Mouse (Mus musculus) CH12.LX (cell line): Measurements from ENCODE around the gene Pus3. TPM values are rescaled to one million over a fixed set of nuclear protein-coding genes. Genes with fewer than 3 reads are reported as not detected.

Experiments used
- DNase-seq: peaks from one replicate; pipeline ENCODE4 v3.0.0-alpha.2; 2013; ENCODE audit errors: extremely low read depth
- H3K27ac ChIP-seq: 2 replicates; pipeline ENCODE4 v1.5.1; 2012; ENCODE audit warnings: low read depth, mild to moderate bottlenecking, control low read depth, moderate library complexity; ENCODE audit not compliant: insufficient read depth
- H3K27me3 ChIP-seq: replicated peaks from 2 replicates; pipeline ENCODE3; 2012; ENCODE audit warnings: inconsistent platforms
- H3K36me3 ChIP-seq, 2 experiments: replicated peaks in 1 of 2; 2 replicates each; pipeline versions ENCODE3 to v1.6.1; 2012; ENCODE audit warnings: inconsistent platforms in 1 of 2, low read length in 1 of 2, mild to moderate bottlenecking in 1 of 2, mixed read lengths in 1 of 2, moderate library complexity in 1 of 2; ENCODE audit not compliant: control insufficient read depth in 1 of 2, insufficient read depth in 1 of 2
- H3K4me1 ChIP-seq, 2 experiments: 2 replicates each; pipeline ENCODE4 v1.6.1; 2012; ENCODE audit warnings: inconsistent platforms in 1 of 2, moderate library complexity in 1 of 2; ENCODE audit not compliant: insufficient read depth in 2 of 2, control insufficient read depth in 1 of 2
- H3K4me2 ChIP-seq: 2 replicates; pipeline ENCODE4 v1.6.1; 2012; ENCODE audit warnings: low read depth, mild to moderate bottlenecking, control low read depth; ENCODE audit not compliant: poor library complexity, insufficient read depth, severe bottlenecking
- H3K4me3 ChIP-seq, 3 experiments: fragments of 150-350 bp in 1 of 3; sonication (generic) in 1 of 3; replicated peaks in 1 of 3; 2 replicates each; pipeline versions ENCODE3 to v1.5.1; 2011 to 2012; ENCODE audit warnings: low read depth in 2 of 3, low read length in 2 of 3, mild to moderate bottlenecking in 2 of 3, moderate library complexity in 2 of 3, control low read depth in 1 of 3, improper control_type of control experiment in 1 of 3, inconsistent platforms in 1 of 3, mixed read lengths in 1 of 3; ENCODE audit not compliant: poor library complexity in 1 of 3
- H3K79me2 ChIP-seq: replicated peaks from 2 replicates; pipeline ENCODE4 v1.6.1; 2012; ENCODE audit warnings: mild to moderate bottlenecking, moderate library complexity; ENCODE audit not compliant: control insufficient read depth, poor library complexity, insufficient read depth, severe bottlenecking; ENCODE audit errors: extremely low read depth
- H3K9ac ChIP-seq: 2 replicates; pipeline ENCODE4 v1.6.1; 2012; ENCODE audit warnings: low read depth, mild to moderate bottlenecking, control low read depth, moderate library complexity; ENCODE audit not compliant: insufficient read depth
- H3K9me3 ChIP-seq: replicated peaks from 2 replicates; pipeline ENCODE3; 2012; ENCODE audit warnings: low read length, inconsistent platforms, mixed read lengths
- BHLHE40 ChIP-seq: IDR thresholded peaks from 2 replicates; pipeline ENCODE4 v1.6.1; 2011; ENCODE audit warnings: mild to moderate bottlenecking, low read depth, low read length, improper control_type of control experiment
- CHD1 ChIP-seq: IDR thresholded peaks from 2 replicates; pipeline ENCODE4 v1.6.1; 2012; ENCODE audit warnings: low read depth, low read length, improper control_type of control experiment, inconsistent platforms
- CHD2 ChIP-seq: IDR thresholded peaks from 2 replicates; pipeline ENCODE4 v1.6.1; 2011; ENCODE audit warnings: low read length, improper control_type of control experiment
- CTCF ChIP-seq, 2 experiments: IDR thresholded peaks in 1 of 2; conservative IDR thresholded peaks in 1 of 2; 2 replicates each; pipeline ENCODE4 v1.5.1; 2011 to 2012; ENCODE audit warnings: low read depth in 2 of 2, low read length in 2 of 2, improper control_type of control experiment in 1 of 2, inconsistent platforms in 1 of 2, mild to moderate bottlenecking in 1 of 2, moderate library complexity in 1 of 2
- E2F4 ChIP-seq: IDR thresholded peaks from 2 replicates; pipeline ENCODE4 v1.6.1; 2011; ENCODE audit warnings: low read depth, low read length, improper control_type of control experiment; ENCODE audit not compliant: insufficient replicate concordance
- ELF1 ChIP-seq: IDR thresholded peaks from 2 replicates; pipeline ENCODE4 v1.6.1; 2014; ENCODE audit warnings: low read depth, mild to moderate bottlenecking, inconsistent platforms, low read length, improper control_type of control experiment
- ETS1 ChIP-seq: conservative IDR thresholded peaks from 2 replicates; pipeline ENCODE4 v1.6.1; 2012; ENCODE audit warnings: low read depth, mild to moderate bottlenecking, inconsistent platforms, low read length, improper control_type of control experiment, moderate library complexity
- IRF4 ChIP-seq: IDR thresholded peaks from 2 replicates; pipeline ENCODE4 v1.6.1; 2014; ENCODE audit warnings: low read depth, mild to moderate bottlenecking, inconsistent platforms, low read length, improper control_type of control experiment
- JUND ChIP-seq: conservative IDR thresholded peaks from 2 replicates; pipeline ENCODE4 v1.6.1; 2011; ENCODE audit warnings: low read depth, low read length, improper control_type of control experiment
- KAT2A ChIP-seq: IDR thresholded peaks from 2 replicates; pipeline ENCODE4 v1.6.1; 2012; ENCODE audit warnings: low read length, improper control_type of control experiment, inconsistent platforms; ENCODE audit not compliant: insufficient replicate concordance
- MAX ChIP-seq: IDR thresholded peaks from 2 replicates; pipeline ENCODE4 v1.6.1; 2011; ENCODE audit warnings: low read length, improper control_type of control experiment
- MAZ ChIP-seq: IDR thresholded peaks from 2 replicates; pipeline ENCODE4 v1.6.1; 2012; ENCODE audit warnings: low read depth, mild to moderate bottlenecking, inconsistent platforms, low read length, improper control_type of control experiment, moderate library complexity
- MEF2A ChIP-seq: IDR thresholded peaks from 2 replicates; pipeline ENCODE4 v1.6.1; 2014; ENCODE audit warnings: low read depth, mild to moderate bottlenecking, inconsistent platforms, low read length, improper control_type of control experiment, borderline replicate concordance
- MXI1 ChIP-seq: IDR thresholded peaks from 2 replicates; pipeline ENCODE4 v1.6.1; 2011; ENCODE audit warnings: mild to moderate bottlenecking, low read depth, low read length, improper control_type of control experiment
- NRF1 ChIP-seq: IDR thresholded peaks from 2 replicates; pipeline ENCODE4 v1.6.1; 2014; ENCODE audit warnings: low read depth, mild to moderate bottlenecking, inconsistent platforms, low read length, improper control_type of control experiment, moderate library complexity
- POLR2A ChIP-seq: IDR thresholded peaks from 2 replicates; pipeline ENCODE4 v1.6.1; 2011; ENCODE audit warnings: low read depth, mild to moderate bottlenecking, improper control_type of control experiment, low read length
- RAD21 ChIP-seq: IDR thresholded peaks from 2 replicates; pipeline ENCODE4 v1.6.1; 2011; ENCODE audit warnings: low read depth, mild to moderate bottlenecking, low read length, improper control_type of control experiment, moderate library complexity
- TBP ChIP-seq: conservative IDR thresholded peaks from 2 replicates; pipeline ENCODE4 v1.6.1; 2011; ENCODE audit warnings: low read depth, low read length, improper control_type of control experiment
- TCF12 ChIP-seq: IDR thresholded peaks from 2 replicates; pipeline ENCODE4 v1.6.1; 2014; ENCODE audit warnings: low read depth, mild to moderate bottlenecking, inconsistent platforms, low read length, improper control_type of control experiment
- USF1 ChIP-seq: IDR thresholded peaks from 2 replicates; pipeline ENCODE4 v1.6.1; 2014; ENCODE audit warnings: low read depth, mild to moderate bottlenecking, inconsistent platforms, low read length, improper control_type of control experiment
- USF2 ChIP-seq: conservative IDR thresholded peaks from 2 replicates; pipeline ENCODE4 v1.6.1; 2011; ENCODE audit warnings: low read depth, low read length, improper control_type of control experiment
- ZKSCAN1 ChIP-seq: IDR thresholded peaks from 2 replicates; pipeline ENCODE4 v1.6.1; 2012; ENCODE audit warnings: low read depth, inconsistent platforms, low read length, improper control_type of control experiment, borderline replicate concordance
- ZMIZ1 ChIP-seq: IDR thresholded peaks from 2 replicates; pipeline ENCODE4 v1.6.1; 2012; ENCODE audit warnings: low read depth, mild to moderate bottlenecking, inconsistent platforms, low read length, improper control_type of control experiment
- dilution Hi-C: fragments of 300-500 bp; cut with MboI; formaldehyde crosslinking; loops from 2 replicates; pipeline ENCODE4 v1.14.3; 2020; ENCODE audit warnings: low sequenced_read_pairs; ENCODE audit not compliant: extremely low pct_unique_long_range_greater_than_20kb, extremely low pct_ligation_motif_present
- in situ Hi-C: fragments of 300-500 bp; cut with MboI; formaldehyde crosslinking; loops from 3 replicates; pipeline ENCODE4 v1.14.3; 2019; ENCODE audit warnings: low sequenced_read_pairs, low pct_ligation_motif_present, low pct_unique_long_range_greater_than_20kb, mixed read lengths
- polyA plus RNA-seq: library from polyadenylated mRNA; unstranded; fragments of >175 nt; gene quantifications from 2 replicates; pipeline ENCODE4 v1.2.1, GENCODE M21; 2012; ENCODE audit warnings: low read depth; ENCODE audit not compliant: insufficient read length
- total RNA-seq, 2 experiments: library from RNA; depleted of rRNA; stranded (reverse); fragments of 300-350 nt in 1 of 2; fragments of >200 nt in 1 of 2; gene quantifications; 2 replicates each; pipeline ENCODE4 v1.2.3; 2012 to 2014

Gene Pus3
- 18.0 and 22.5 TPM in 2 replicates for total RNA-seq (2012; rRNA removed)
- total RNA-seq (2014; rRNA removed) = 40.8 and 45.2 TPM in 2 replicates
- 21.8 and 22.1 TPM in 2 replicates for polyA plus RNA-seq

DNA sequence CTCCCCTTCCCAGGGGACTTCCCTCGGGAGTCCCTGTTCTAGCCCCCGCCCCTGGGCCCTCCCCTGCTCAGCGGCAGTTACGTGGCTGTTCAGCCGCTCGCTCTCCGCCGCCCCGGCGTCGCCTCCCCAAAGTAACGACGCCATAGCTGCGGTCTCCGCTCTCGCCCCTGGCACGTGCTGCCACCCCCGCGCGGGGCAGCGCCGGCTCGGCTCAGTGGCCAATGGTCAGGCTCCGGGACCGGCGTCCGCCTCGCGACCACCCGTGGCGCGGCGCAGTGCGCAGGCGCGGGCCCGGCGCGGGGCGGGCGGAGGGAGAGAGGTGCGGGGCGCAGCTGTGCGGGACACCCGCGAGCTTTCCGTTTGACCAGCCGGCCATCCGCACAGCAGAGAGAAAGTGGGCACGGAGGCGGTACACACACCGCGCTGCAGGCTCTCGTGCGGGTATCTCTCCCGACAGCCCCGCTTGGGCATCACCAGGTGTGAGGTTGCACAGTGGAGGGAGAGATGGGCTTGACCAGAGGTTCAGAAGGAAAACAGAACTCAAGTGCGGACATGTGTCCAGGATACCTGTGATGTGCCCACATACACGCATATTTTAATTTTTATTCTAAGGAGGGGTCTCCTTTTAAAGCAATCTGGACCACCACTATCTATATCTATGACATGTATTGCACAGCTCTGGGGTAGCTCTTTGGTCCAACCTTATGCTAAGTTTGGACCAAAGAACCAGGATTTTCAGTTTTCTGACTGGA lies at the start of gene Pus3, which contains the start of gene Ddx25:
Gene Pus3 (plus strand): TSS at position 339 of the 752 bp plus-strand sequence.
Gene Ddx25 (minus strand): TSS at position 272 of the 752 bp plus-strand sequence.
- Histone ChIP-seq H3K9me3 (no peaks in the 10 kb centered on the region), H3K4me1 (peaks cover 4 to 35% of the 10 kb centered on the region in 2 experiments; a peak in 2 of 4 replicates), H3K27me3 (peaks cover 45% of the 10 kb centered on the region), H3K36me3 (peaks cover 9 to 19% of the 10 kb centered on the region in 2 experiments), H3K9ac (peak within 1 kb of the TSS; percentile 97), H3K79me2 (peaks cover 31% of the 10 kb centered on the region), H3K4me3 (peak within 1 kb of the TSS; percentile 70 to 87 (median 85)), H3K4me2 (peak within 1 kb of the TSS; percentile 89), H3K27ac (0 out of 2 replicates have a peak within 1 kb of the TSS, but pooled peaks have one; percentile 33)
- TF ChIP-seq BHLHE40 (peak; percentile 82), IRF4 (peak; percentile 8; the same call in 1 of the 2 replicates), MXI1 (peak; percentile 12; the same call in 1 of the 2 replicates), NRF1 (peak; percentile 88), CHD1 (no peak), MAX (peak; percentile 9; the same call in 1 of the 2 replicates), ZMIZ1 (no peak)
- dilution Hi-C loops = no loop called here
- DNase-seq = no peak
- in situ Hi-C loops = no loop called here

- H3K4me3 ChIP-seq = no peak overlapping the region
- in situ Hi-C loops (no loop called here), dilution Hi-C loops (no loop called here)
- peaks cover 0 to 2% of the 10 kb centered on the region in 2 experiments; a peak in 1 of 4 replicates for H3K4me1 ChIP-seq
- DNase-seq = no peak
- no peaks in the 10 kb centered on the region for H3K9me3 ChIP-seq
- TF ChIP-seq KAT2A = no peak
- TF ChIP-seq RAD21 = no peak
- TF ChIP-seq E2F4 = no peak
- no peak for TF ChIP-seq USF2
- no peak for TF ChIP-seq USF1
- no peak for TF ChIP-seq ELF1
- TF ChIP-seq NRF1 = no peak
- no peak for TF ChIP-seq JUND
- TF ChIP-seq TBP = no peak
- TF ChIP-seq CTCF (conservative IDR thresholded peaks at IDR 0.05 in 1 of 2, IDR thresholded peaks at IDR 0.05 in 1 of 2; ENCODE audit: low read depth in 2 of 2, low read length in 2 of 2) = no peak
- no peak for TF ChIP-seq IRF4
- TF ChIP-seq CHD2 = no peak
- TF ChIP-seq ETS1 = no peak
- TF ChIP-seq MAZ = no peak
- no peak for TF ChIP-seq ZKSCAN1
- TF ChIP-seq POLR2A = no peak
- no peak for TF ChIP-seq MEF2A
- TF ChIP-seq TCF12 = no peak
- no peaks in the 10 kb centered on the region for H3K79me2 ChIP-seq
- H3K27me3 ChIP-seq = peaks cover 5% of the 10 kb centered on the region
- no peak overlapping the region for H3K4me2 ChIP-seq
- no peak overlapping the region for H3K27ac ChIP-seq
- no peak overlapping the region for H3K9ac ChIP-seq
- H3K36me3 ChIP-seq = no peaks in the 10 kb centered on the region
Observed at GRCm38 (mm10) chr9:35513900-35514299, 44.5 kb upstream of the Pus3 start.
